Mouse (Mus musculus): Measurements from ENCODE around the gene Esyt1. TPM values are rescaled to one million over a fixed set of nuclear protein-coding genes. Genes with fewer than 3 reads are reported as not detected.
"Not testable (repeated sequence)": the region's sequence is repeated elsewhere in the genome, so short reads cannot be mapped to it uniquely, and the experiment has no call there.

The Esyt1 gene
- total RNA-seq, 2 experiments from 2014 or later, result 27.2 to 29.7 TPM

GRCm38 (mm10) chr10:128492051-128492450 lies 33.6 kb downstream of the Esyt1 start:
- not testable (repeated sequence) for ATAC-seq (replicated peaks; ENCODE audit: low FRiP score, poor library complexity, severe bottlenecking)

GRCm38 (mm10) chr10:128491495-128491894 lies 34.2 kb downstream of the Esyt1 start:
- ATAC-seq (replicated peaks; ENCODE audit: low FRiP score, poor library complexity, severe bottlenecking), result no peak

- no peak for ATAC-seq (replicated peaks; ENCODE audit: low FRiP score, poor library complexity, severe bottlenecking)
Measured at GRCm38 (mm10) chr10:128490912-128491311, 34.8 kb downstream of the Esyt1 start.

- ATAC-seq (replicated peaks; ENCODE audit: low FRiP score, poor library complexity, severe bottlenecking), result no peak
Measured at GRCm38 (mm10) chr10:128490232-128490631, 35.4 kb downstream of the Esyt1 start.

GRCm38 (mm10) chr10:128489785-128490184 lies 35.9 kb downstream of the Esyt1 start:
- ATAC-seq (replicated peaks; ENCODE audit: low FRiP score, poor library complexity, severe bottlenecking), result no peak

GRCm38 (mm10) chr10:128489380-128489779 lies 36.3 kb downstream of the Esyt1 start:
- no peak for ATAC-seq (replicated peaks; ENCODE audit: low FRiP score, poor library complexity, severe bottlenecking)

- no peak for ATAC-seq (replicated peaks; ENCODE audit: low FRiP score, poor library complexity, severe bottlenecking)
Measured at GRCm38 (mm10) chr10:128488776-128489175, 36.9 kb downstream of the Esyt1 start.

- ATAC-seq (replicated peaks; ENCODE audit: low FRiP score, poor library complexity, severe bottlenecking), result no peak
Measured at GRCm38 (mm10) chr10:128487861-128488712, 37.6 kb downstream of the Esyt1 start.

- no peak for ATAC-seq (replicated peaks; ENCODE audit: low FRiP score, poor library complexity, severe bottlenecking)
Measured at GRCm38 (mm10) chr10:128486370-128486769, 39.3 kb downstream of the Esyt1 start.

- ATAC-seq (replicated peaks; ENCODE audit: low FRiP score, poor library complexity, severe bottlenecking), result no peak
Measured at GRCm38 (mm10) chr10:128474366-128474765, 51.3 kb downstream of the Esyt1 start.

- no peak for ATAC-seq (replicated peaks; ENCODE audit: low FRiP score, poor library complexity, severe bottlenecking)
Measured at GRCm38 (mm10) chr10:128460270-128460630, 65.4 kb downstream of the Esyt1 start.

Other genes with a start within 250 kb of the Esyt1 start
- gene Il23a, start 227.1 kb downstream of the Esyt1 start, total RNA-seq (2015; ENCODE audit: low replicate concordance), result not detected in 2 replicates
- 0.39 TPM in 1 of 2 replicates, not detected in the other for gene Il23a, start 227.1 kb downstream of the Esyt1 start, total RNA-seq (2017; ENCODE audit: low replicate concordance)
- gene Pan2, start 222.5 kb downstream of the Esyt1 start, total RNA-seq (2015; ENCODE audit: low replicate concordance), result 34.8 and 42.9 TPM in 2 replicates
- gene Pan2, start 222.5 kb downstream of the Esyt1 start, total RNA-seq (2017; ENCODE audit: low replicate concordance), result 27.0 and 27.5 TPM in 2 replicates
- gene Cnpy2, start 203.4 kb downstream of the Esyt1 start, total RNA-seq (2015; ENCODE audit: low replicate concordance), result 40.7 and 44.4 TPM in 2 replicates
- 29.4 and 38.9 TPM in 2 replicates for gene Cnpy2, start 203.4 kb downstream of the Esyt1 start, total RNA-seq (2017; ENCODE audit: low replicate concordance)
- gene Cs, start 188.1 kb downstream of the Esyt1 start, total RNA-seq (2015; ENCODE audit: low replicate concordance), result 92.3 and 106 TPM in 2 replicates
- gene Cs, start 188.1 kb downstream of the Esyt1 start, total RNA-seq (2017; ENCODE audit: low replicate concordance), result 58.9 and 60.6 TPM in 2 replicates
- gene Coq10a, start 156.9 kb downstream of the Esyt1 start, total RNA-seq (2015; ENCODE audit: low replicate concordance), result 1.1 and 14.3 TPM in 2 replicates
- gene Coq10a, start 156.9 kb downstream of the Esyt1 start, total RNA-seq (2017; ENCODE audit: low replicate concordance), result 2.3 and 3.3 TPM in 2 replicates
- 11.9 and 20.5 TPM in 2 replicates for gene Ankrd52, start 148.8 kb downstream of the Esyt1 start, total RNA-seq (2015; ENCODE audit: low replicate concordance)
- gene Ankrd52, start 148.8 kb downstream of the Esyt1 start, total RNA-seq (2017; ENCODE audit: low replicate concordance), result 4.4 and 10.2 TPM in 2 replicates
- gene Slc39a5, start 124.6 kb downstream of the Esyt1 start, total RNA-seq (2015; ENCODE audit: low replicate concordance), result not detected in 2 replicates
- not detected in 2 replicates for gene Slc39a5, start 124.6 kb downstream of the Esyt1 start, total RNA-seq (2017; ENCODE audit: low replicate concordance)
- gene Nabp2, start 114.4 kb downstream of the Esyt1 start, total RNA-seq (2015; ENCODE audit: low replicate concordance), result 28.5 TPM in 2 replicates
- 13.1 and 15.5 TPM in 2 replicates for gene Nabp2, start 114.4 kb downstream of the Esyt1 start, total RNA-seq (2017; ENCODE audit: low replicate concordance)
- gene Rnf41, start 114.2 kb downstream of the Esyt1 start, total RNA-seq (2015; ENCODE audit: low replicate concordance), result 3.4 and 11.5 TPM in 2 replicates
- gene Rnf41, start 114.2 kb downstream of the Esyt1 start, total RNA-seq (2017; ENCODE audit: low replicate concordance), result 4.0 and 4.4 TPM in 2 replicates
- gene Smarcc2, start 66.6 kb downstream of the Esyt1 start, total RNA-seq (2015; ENCODE audit: low replicate concordance), result 70.4 and 112 TPM in 2 replicates
- 101 and 117 TPM in 2 replicates for gene Smarcc2, start 66.6 kb downstream of the Esyt1 start, total RNA-seq (2017; ENCODE audit: low replicate concordance)
- 353 and 444 TPM in 2 replicates for gene Myl6, start 31.7 kb downstream of the Esyt1 start, total RNA-seq (2015; ENCODE audit: low replicate concordance)
- gene Myl6, start 31.7 kb downstream of the Esyt1 start, total RNA-seq (2017; ENCODE audit: low replicate concordance), result 506 and 519 TPM in 2 replicates
- 4.0 TPM in 1 of 2 replicates, not detected in the other for gene Myl6b, start 27.2 kb downstream of the Esyt1 start, total RNA-seq (2015; ENCODE audit: low replicate concordance)
- gene Myl6b, start 27.2 kb downstream of the Esyt1 start, total RNA-seq (2017; ENCODE audit: low replicate concordance), result 0.51 TPM in 1 of 2 replicates, not detected in the other
- 0.72 and 2.9 TPM in 2 replicates for gene Zc3h10, start 21.9 kb upstream of the Esyt1 start, total RNA-seq (2015; ENCODE audit: low replicate concordance)
- gene Zc3h10, start 21.9 kb upstream of the Esyt1 start, total RNA-seq (2017; ENCODE audit: low replicate concordance), result 5.9 and 6.4 TPM in 2 replicates
- 1,611 and 1,688 TPM in 2 replicates for gene Rpl41, start 23.4 kb upstream of the Esyt1 start, total RNA-seq (2015; ENCODE audit: low replicate concordance)
- gene Rpl41, start 23.4 kb upstream of the Esyt1 start, total RNA-seq (2017; ENCODE audit: low replicate concordance), result 704 and 1,169 TPM in 2 replicates
- gene Pa2g4, start 40.1 kb upstream of the Esyt1 start, total RNA-seq (2015; ENCODE audit: low replicate concordance), result 122 and 141 TPM in 2 replicates
- 87.7 and 97.9 TPM in 2 replicates for gene Pa2g4, start 40.1 kb upstream of the Esyt1 start, total RNA-seq (2017; ENCODE audit: low replicate concordance)
- 0.84 and 1.1 TPM in 2 replicates for gene Erbb3, start 63.8 kb upstream of the Esyt1 start, total RNA-seq (2015; ENCODE audit: low replicate concordance)
- 0.39 and 0.53 TPM in 2 replicates for gene Erbb3, start 63.8 kb upstream of the Esyt1 start, total RNA-seq (2017; ENCODE audit: low replicate concordance)
- gene Rps26, start 100.9 kb upstream of the Esyt1 start, total RNA-seq (2015; ENCODE audit: low replicate concordance), result 581 and 593 TPM in 2 replicates
- 151 and 338 TPM in 2 replicates for gene Rps26, start 100.9 kb upstream of the Esyt1 start, total RNA-seq (2017; ENCODE audit: low replicate concordance)
- not detected in 2 replicates for gene Ikzf4, start 120.1 kb upstream of the Esyt1 start, total RNA-seq (2015; ENCODE audit: low replicate concordance)
- gene Ikzf4, start 120.1 kb upstream of the Esyt1 start, total RNA-seq (2017; ENCODE audit: low replicate concordance), result not detected in 2 replicates
- 21.4 and 35.7 TPM in 2 replicates for gene Suox, start 148.2 kb upstream of the Esyt1 start, total RNA-seq (2015; ENCODE audit: low replicate concordance)
- 27.7 and 43.4 TPM in 2 replicates for gene Suox, start 148.2 kb upstream of the Esyt1 start, total RNA-seq (2017; ENCODE audit: low replicate concordance)
- gene Rab5b, start 170.4 kb upstream of the Esyt1 start, total RNA-seq (2015; ENCODE audit: low replicate concordance), result 30.6 and 54.1 TPM in 2 replicates
- 37.7 and 46.8 TPM in 2 replicates for gene Rab5b, start 170.4 kb upstream of the Esyt1 start, total RNA-seq (2017; ENCODE audit: low replicate concordance)
- not detected in 2 replicates for gene Pmel, start 178.3 kb upstream of the Esyt1 start, total RNA-seq (2015; ENCODE audit: low replicate concordance)
- 0.39 TPM in 1 of 2 replicates, not detected in the other for gene Pmel, start 178.3 kb upstream of the Esyt1 start, total RNA-seq (2017; ENCODE audit: low replicate concordance)
- gene Cdk2, start 179.2 kb upstream of the Esyt1 start, total RNA-seq (2015; ENCODE audit: low replicate concordance), result 111 and 124 TPM in 2 replicates
- gene Cdk2, start 179.2 kb upstream of the Esyt1 start, total RNA-seq (2017; ENCODE audit: low replicate concordance), result 62.0 and 73.5 TPM in 2 replicates
- gene Dgka, start 219.0 kb upstream of the Esyt1 start, total RNA-seq (2015; ENCODE audit: low replicate concordance), result 9.6 and 16.2 TPM in 2 replicates
- 2.5 and 9.6 TPM in 2 replicates for gene Dgka, start 219.0 kb upstream of the Esyt1 start, total RNA-seq (2017; ENCODE audit: low replicate concordance)
- 13.8 and 19.5 TPM in 2 replicates for gene Pym1, start 222.0 kb upstream of the Esyt1 start, total RNA-seq (2015; ENCODE audit: low replicate concordance)
- gene Pym1, start 222.0 kb upstream of the Esyt1 start, total RNA-seq (2017; ENCODE audit: low replicate concordance), result 15.5 and 19.7 TPM in 2 replicates